Mouse (Mus musculus): ENCODE data around the gene Crim1.

DNA sequence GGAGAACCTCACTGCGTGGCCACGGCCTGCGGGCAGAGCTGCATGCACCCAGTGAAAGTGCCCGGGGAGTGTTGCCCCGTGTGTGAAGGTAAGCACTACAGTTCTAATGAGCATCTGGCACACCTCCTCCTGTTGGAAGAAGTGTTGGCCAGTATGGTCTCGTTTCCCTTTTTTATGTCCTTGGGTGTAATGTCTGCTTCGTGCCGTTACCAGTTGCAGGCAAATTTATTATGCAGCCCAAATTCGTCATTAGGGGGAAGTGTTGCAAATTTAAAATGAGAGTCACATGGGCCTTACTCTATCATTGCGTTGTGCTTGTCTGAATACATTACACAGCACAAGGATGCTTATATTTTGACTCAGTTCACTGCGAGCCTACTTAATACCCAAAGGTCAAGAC lies 115.6 kb downstream of the Crim1 start:
- no peak for TF ChIP-seq POLR2A (IDR thresholded peaks at IDR 0.05; ENCODE audit: low read depth, low read length)
- TF ChIP-seq CTCF (IDR thresholded peaks at IDR 0.05; ENCODE audit: borderline replicate concordance, insufficient read depth, low read length), result no peak

All from embryonic fibroblast, embryonic 13.5 days (primary cell).